Mouse (Mus musculus): ENCODE data around the gene Sox6. TPM values are rescaled to one million over a fixed set of nuclear protein-coding genes. Genes with fewer than 3 reads are reported as not detected.
"Not testable (repeated sequence)": the region's sequence is repeated elsewhere in the genome, so short reads cannot be mapped to it uniquely, and the experiment has no call there.

The Sox6 gene
- polyA plus RNA-seq, 1 experiment from 2014 or later, result 38.0 TPM

- ATAC-seq (ENCODE audit: low FRiP score), result no peak; the same call in 1 of the 2 replicates
- Histone ChIP-seq H3K4me1 (peaks cover 23% of the 10 kb centered on the region), H3K9me3 (replicated peaks) (no peaks in the 10 kb centered on the region), H3K36me3 (no peaks in the 10 kb centered on the region), H3K27ac (replicated peaks) (peak overlapping the region; percentile 58), H3K9ac (replicated peaks) (no peak overlapping the region), H3K27me3 (replicated peaks) (0 out of 2 replicates have a peak, but pooled peaks cover 2% of the 10 kb centered on the region), H3K4me3 (replicated peaks) (no peak overlapping the region), H3K4me2 (peak overlapping the region; percentile 11; the same call in 1 of the 2 replicates)
- 2% methylated on average over 8 of the region's 8 CpGs for WGBS
These were observed 413.6 kb downstream of the Sox6 start for GRCm38 (mm10) chr7:115624907-115625552.

- no peak for ATAC-seq (ENCODE audit: low FRiP score)
- 37% methylated on average over 5 of the region's 5 CpGs for WGBS
- no peaks in the 10 kb centered on the region for H3K9me3 ChIP-seq (replicated peaks)
- H3K27ac ChIP-seq (replicated peaks), result peak overlapping the region; percentile 54; the same call in 1 of the 2 replicates
- no peaks in the 10 kb centered on the region for H3K36me3 ChIP-seq
- H3K4me3 ChIP-seq (replicated peaks), result no peak overlapping the region
- H3K4me1 ChIP-seq, result peaks cover 23% of the 10 kb centered on the region
- H3K27me3 ChIP-seq (replicated peaks), result 0 out of 2 replicates have a peak, but pooled peaks cover 2% of the 10 kb centered on the region
- H3K9ac ChIP-seq (replicated peaks), result no peak overlapping the region
- H3K4me2 ChIP-seq, result 0 out of 2 replicates have a peak overlapping the region, but pooled peaks have one; percentile 11
These were observed 414.1 kb downstream of the Sox6 start for GRCm38 (mm10) chr7:115624451-115624850.

DNA sequence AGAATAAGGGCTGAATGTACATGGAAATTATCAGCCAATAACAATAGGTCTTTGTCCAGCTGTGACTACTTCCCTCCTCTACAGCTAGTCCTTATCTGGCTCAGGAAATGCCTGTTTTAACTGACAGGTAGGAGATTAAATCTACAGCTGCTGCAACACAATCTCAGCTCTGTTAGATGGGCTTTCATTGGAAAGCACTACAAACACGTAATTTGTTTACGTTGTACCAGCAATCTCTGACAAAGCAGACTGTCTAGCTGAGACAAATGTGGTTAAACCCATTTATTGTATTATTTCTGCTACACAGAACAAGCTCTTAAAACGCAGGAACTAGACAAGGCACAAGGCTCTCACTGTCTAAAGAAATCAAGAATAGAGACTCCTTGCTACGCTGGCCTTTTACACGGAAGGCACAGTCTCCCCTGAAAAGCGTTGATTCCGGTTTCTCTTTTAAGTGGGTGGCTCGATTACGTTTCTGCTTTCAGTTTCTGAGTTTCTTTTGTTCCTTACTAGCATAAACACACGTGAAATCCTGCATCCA is 422.8 kb downstream of the Sox6 start:
- peaks cover 5% of the 10 kb centered on the region for H3K4me1 ChIP-seq
- no peak overlapping the region for H3K9ac ChIP-seq (replicated peaks)
- H3K4me2 ChIP-seq, result peak overlapping the region; percentile 40
- peak overlapping the region; percentile 17 for H3K4me3 ChIP-seq (replicated peaks)
- H3K36me3 ChIP-seq, result no peaks in the 10 kb centered on the region
- H3K27me3 ChIP-seq (replicated peaks), result no peaks in the 10 kb centered on the region
- H3K27ac ChIP-seq (replicated peaks), result peak overlapping the region; percentile 65
- H3K9me3 ChIP-seq (replicated peaks), result no peaks in the 10 kb centered on the region
- ATAC-seq (ENCODE audit: low FRiP score), result no peak
- WGBS, result 11% methylated on average over 10 of the region's 10 CpGs

DNA sequence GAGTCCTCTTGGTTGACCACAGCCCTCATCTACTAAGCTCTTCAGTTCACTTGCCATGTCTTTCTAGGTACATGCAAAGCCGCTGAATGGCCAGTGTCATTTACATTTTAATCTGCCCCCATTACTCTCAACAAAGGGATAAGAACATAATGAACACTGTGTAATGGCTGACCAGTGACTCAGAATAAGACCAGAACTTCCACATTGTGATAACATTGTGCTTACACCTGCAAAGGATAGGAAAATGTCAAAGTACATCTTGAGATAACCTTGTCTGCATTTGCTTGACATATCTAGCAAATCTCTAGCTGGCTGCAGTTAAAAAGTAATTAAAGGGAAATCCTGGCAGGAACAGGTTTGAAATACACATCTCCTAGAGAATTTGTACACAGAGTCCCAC is 431.1 kb downstream of the Sox6 start:
- H3K4me1 ChIP-seq, result no peaks in the 10 kb centered on the region; the same call in 1 of the 2 replicates
- H3K27me3 ChIP-seq (replicated peaks), result no peaks in the 10 kb centered on the region
- no peak overlapping the region for H3K4me2 ChIP-seq
- no peak overlapping the region for H3K4me3 ChIP-seq (replicated peaks)
- H3K9ac ChIP-seq (replicated peaks), result no peak overlapping the region
- H3K9me3 ChIP-seq (replicated peaks), result no peaks in the 10 kb centered on the region
- WGBS, result 86% methylated on average over 1 of the region's 1 CpGs
- H3K27ac ChIP-seq (replicated peaks), result no peak overlapping the region
- no peak for ATAC-seq (ENCODE audit: low FRiP score)
- H3K36me3 ChIP-seq, result no peaks in the 10 kb centered on the region

- H3K4me1 ChIP-seq; H3K27ac ChIP-seq (replicated peaks); H3K4me2 ChIP-seq; H3K27me3 ChIP-seq (replicated peaks); H3K4me3 ChIP-seq (replicated peaks); H3K9me3 ChIP-seq (replicated peaks); H3K36me3 ChIP-seq; ATAC-seq (ENCODE audit: low FRiP score); H3K9ac ChIP-seq (replicated peaks): not testable (repeated sequence)
- 81% methylated on average over 3 of the region's 3 CpGs for whole genome bisulfite sequencing
These were observed 432.5 kb downstream of the Sox6 start for GRCm38 (mm10) chr7:115606125-115606524.

DNA sequence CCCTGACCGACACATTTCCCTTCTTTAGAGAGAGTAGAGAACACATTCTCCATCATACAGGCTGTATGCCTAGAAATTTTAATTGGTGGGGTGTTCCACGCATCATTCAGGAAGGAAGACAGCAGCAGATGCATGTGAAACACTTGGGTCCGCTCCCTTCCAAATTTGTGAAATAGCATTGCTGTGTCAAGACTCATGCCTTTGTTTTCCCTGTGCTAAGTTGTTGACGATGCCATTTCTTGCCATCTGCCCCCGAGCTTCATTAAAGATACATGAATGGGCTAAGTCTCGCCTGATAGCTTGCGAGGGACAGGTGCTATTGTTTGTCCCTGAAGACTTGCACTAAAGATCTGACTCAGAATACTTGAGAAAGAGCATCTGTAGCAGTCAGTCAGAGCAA is 433.7 kb downstream of the Sox6 start:
- H3K36me3 ChIP-seq, result no peaks in the 10 kb centered on the region
- no peak overlapping the region for H3K27ac ChIP-seq (replicated peaks)
- H3K4me2 ChIP-seq, result no peak overlapping the region
- H3K9ac ChIP-seq (replicated peaks), result no peak overlapping the region
- H3K9me3 ChIP-seq (replicated peaks), result no peaks in the 10 kb centered on the region
- 45% methylated on average over 7 of the region's 7 CpGs for WGBS
- ATAC-seq (ENCODE audit: low FRiP score), result no peak
- H3K4me1 ChIP-seq, result no peaks in the 10 kb centered on the region; the same call in 1 of the 2 replicates
- H3K4me3 ChIP-seq (replicated peaks), result no peak overlapping the region
- H3K27me3 ChIP-seq (replicated peaks), result no peaks in the 10 kb centered on the region

DNA sequence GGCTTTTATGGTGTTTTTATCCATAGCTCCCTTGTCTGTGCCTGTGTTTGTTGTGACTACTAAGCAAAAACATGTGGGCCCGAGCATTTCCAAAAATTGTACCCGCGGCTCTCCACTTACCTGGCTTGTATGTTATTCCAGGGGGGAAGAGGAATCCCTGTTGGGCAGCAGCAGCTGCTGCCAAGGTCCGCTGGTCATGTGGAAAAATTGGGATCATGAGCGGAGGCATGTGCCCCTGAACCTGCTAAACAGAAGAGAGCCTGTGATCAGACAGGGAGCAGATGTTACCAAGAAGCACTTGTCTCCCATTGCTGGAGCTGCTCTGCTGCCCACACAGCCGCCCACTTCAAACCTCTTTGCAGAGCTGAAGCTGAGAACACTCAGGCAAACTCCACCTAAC is 441.2 kb downstream of the Sox6 start:
- 64% methylated on average over 6 of the region's 6 CpGs for WGBS
- Histone ChIP-seq H3K27ac (replicated peaks) (no peak overlapping the region), H3K4me2 (no peak overlapping the region), H3K4me3 (replicated peaks) (no peak overlapping the region), H3K36me3 (no peaks in the 10 kb centered on the region), H3K27me3 (replicated peaks) (no peaks in the 10 kb centered on the region), H3K9ac (replicated peaks) (no peak overlapping the region), H3K4me1 (no peaks in the 10 kb centered on the region), H3K9me3 (replicated peaks) (no peaks in the 10 kb centered on the region)
- ATAC-seq (ENCODE audit: low FRiP score), result no peak

DNA sequence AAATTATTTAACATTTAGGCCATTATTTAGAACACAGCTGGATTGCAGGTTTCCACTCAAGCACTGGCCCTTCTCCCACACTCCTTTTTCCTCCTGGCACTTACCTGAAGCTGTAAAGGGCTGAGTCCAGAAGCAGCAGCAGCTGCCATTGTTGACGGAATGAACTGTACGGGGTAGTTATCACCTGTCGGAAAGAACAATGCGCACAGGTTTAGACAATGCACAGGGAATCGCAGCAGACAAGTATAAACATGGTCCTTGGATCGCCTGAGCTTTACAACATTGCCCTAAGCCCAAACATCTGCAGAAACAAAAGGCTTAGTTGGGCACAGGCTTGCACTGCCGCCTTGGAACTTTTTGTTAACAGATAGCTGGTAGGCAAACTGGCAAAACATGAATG is 458.1 kb downstream of the Sox6 start:
- no peak overlapping the region for H3K4me2 ChIP-seq
- H3K4me3 ChIP-seq (replicated peaks), result no peak overlapping the region
- WGBS, result 77% methylated on average over 7 of the region's 7 CpGs
- H3K27ac ChIP-seq (replicated peaks), result no peak overlapping the region
- no peaks in the 10 kb centered on the region for H3K27me3 ChIP-seq (replicated peaks)
- no peaks in the 10 kb centered on the region for H3K9me3 ChIP-seq (replicated peaks)
- H3K4me1 ChIP-seq, result no peaks in the 10 kb centered on the region
- no peak overlapping the region for H3K9ac ChIP-seq (replicated peaks)
- H3K36me3 ChIP-seq, result no peaks in the 10 kb centered on the region
- no peak for ATAC-seq (ENCODE audit: low FRiP score)

DNA sequence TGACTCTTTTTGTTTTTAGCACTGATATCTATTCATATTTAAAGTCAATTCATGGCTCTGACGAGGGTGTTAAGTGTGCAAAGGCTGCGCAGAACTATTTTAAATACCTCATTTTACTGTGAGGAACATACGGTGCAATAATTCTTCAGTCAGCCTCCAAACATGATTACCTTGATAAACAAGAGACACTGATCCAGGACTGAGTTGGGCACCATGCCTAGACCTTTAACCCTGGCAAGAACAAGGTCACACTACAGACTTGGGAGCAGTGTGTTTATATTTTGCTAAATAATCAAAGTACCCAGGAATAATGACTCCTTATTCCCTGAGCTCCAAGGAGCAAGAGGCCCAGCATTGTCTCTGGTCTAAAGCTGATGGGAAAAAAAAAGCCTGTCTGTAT is 458.8 kb downstream of the Sox6 start:
- H3K36me3 ChIP-seq, result no peaks in the 10 kb centered on the region
- H3K27me3 ChIP-seq (replicated peaks), result no peaks in the 10 kb centered on the region
- no peak for ATAC-seq (ENCODE audit: low FRiP score)
- no peaks in the 10 kb centered on the region for H3K9me3 ChIP-seq (replicated peaks)
- H3K4me2 ChIP-seq, result no peak overlapping the region
- WGBS, result 90% methylated on average over 3 of the region's 3 CpGs
- no peak overlapping the region for H3K9ac ChIP-seq (replicated peaks)
- no peak overlapping the region for H3K27ac ChIP-seq (replicated peaks)
- no peaks in the 10 kb centered on the region for H3K4me1 ChIP-seq
- H3K4me3 ChIP-seq (replicated peaks), result no peak overlapping the region

DNA sequence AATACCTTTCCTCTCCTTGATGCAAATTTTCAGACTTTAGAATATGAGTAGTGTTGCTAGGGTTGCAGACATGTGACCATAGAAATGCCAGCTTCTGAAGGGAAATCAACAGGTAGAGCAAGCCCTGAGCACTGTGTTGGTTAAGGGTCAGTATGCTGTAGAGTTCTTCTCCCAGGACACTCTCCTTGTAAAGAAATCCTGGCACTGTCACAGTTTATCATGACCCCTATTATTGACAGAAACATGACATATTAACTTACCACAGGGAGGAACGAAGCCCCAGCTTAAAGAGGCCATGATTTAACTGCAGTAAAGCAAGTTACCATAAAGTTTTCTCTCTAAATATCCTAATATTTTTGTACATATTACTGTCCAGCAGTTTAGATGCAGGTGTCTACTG is 462.2 kb downstream of the Sox6 start:
- WGBS, result 83% methylated on average over 1 of the region's 1 CpGs
- H3K36me3 ChIP-seq, result no peaks in the 10 kb centered on the region
- no peak overlapping the region for H3K4me2 ChIP-seq
- H3K4me1 ChIP-seq, result no peaks in the 10 kb centered on the region
- H3K9me3 ChIP-seq (replicated peaks), result no peaks in the 10 kb centered on the region
- H3K4me3 ChIP-seq (replicated peaks), result no peak overlapping the region
- no peak overlapping the region for H3K9ac ChIP-seq (replicated peaks)
- H3K27me3 ChIP-seq (replicated peaks), result no peaks in the 10 kb centered on the region
- H3K27ac ChIP-seq (replicated peaks), result no peak overlapping the region
- ATAC-seq (ENCODE audit: low FRiP score), result no peak

DNA sequence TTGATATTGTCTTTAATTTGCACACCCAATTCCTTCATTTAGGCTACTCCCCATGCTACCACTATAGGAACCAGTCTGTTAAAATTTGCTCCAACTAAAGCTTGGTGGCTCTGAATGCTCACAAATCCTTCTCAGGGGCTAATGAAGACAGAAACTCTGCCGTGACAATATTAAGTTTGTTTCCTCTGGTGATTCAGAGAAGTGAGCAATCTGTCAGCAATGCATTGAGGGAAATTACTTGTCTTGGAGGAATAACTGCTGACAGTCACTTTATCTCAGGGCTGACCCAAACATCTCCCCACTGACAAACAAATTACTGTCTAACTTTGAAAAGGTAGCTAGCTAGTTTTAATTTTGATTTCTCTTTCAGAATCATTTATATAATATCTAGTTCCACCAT is 463.8 kb downstream of the Sox6 start:
- 31% methylated on average over 1 of the region's 1 CpGs for WGBS
- H3K4me1 ChIP-seq, result no peaks in the 10 kb centered on the region
- H3K9me3 ChIP-seq (replicated peaks), result no peaks in the 10 kb centered on the region
- H3K27me3 ChIP-seq (replicated peaks), result no peaks in the 10 kb centered on the region
- H3K36me3 ChIP-seq, result no peaks in the 10 kb centered on the region
- no peak for ATAC-seq (ENCODE audit: low FRiP score)
- H3K9ac ChIP-seq (replicated peaks), result no peak overlapping the region
- H3K4me2 ChIP-seq, result no peak overlapping the region
- H3K27ac ChIP-seq (replicated peaks), result no peak overlapping the region
- no peak overlapping the region for H3K4me3 ChIP-seq (replicated peaks)

DNA sequence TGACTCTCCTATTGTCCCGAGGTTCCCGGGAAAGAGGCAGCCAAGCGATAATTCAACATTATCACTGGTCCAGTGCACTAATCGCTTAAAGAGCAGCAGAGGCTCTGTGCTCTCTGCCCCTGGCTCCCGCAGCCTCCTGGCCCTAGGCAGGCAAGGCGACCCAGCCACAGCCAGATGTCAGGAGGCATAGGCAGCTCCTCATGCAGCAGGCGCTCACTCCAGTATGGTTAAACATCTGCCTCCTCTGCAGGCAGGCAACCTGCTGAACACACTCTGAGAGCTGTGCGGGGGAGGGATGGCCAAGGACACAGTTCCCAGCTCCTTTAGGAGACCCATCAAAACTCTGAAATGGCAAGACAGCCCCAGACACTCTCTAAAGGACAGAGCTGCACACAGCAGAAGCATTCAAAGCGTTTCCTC is 469.8 kb downstream of the Sox6 start:
- Histone ChIP-seq H3K27ac (replicated peaks) (peak overlapping the region; percentile 51; the same call in 1 of the 2 replicates), H3K36me3 (no peaks in the 10 kb centered on the region), H3K4me2 (peak overlapping the region; percentile 56), H3K4me3 (replicated peaks) (peak overlapping the region; percentile 22), H3K27me3 (replicated peaks) (peaks cover 5% of the 10 kb centered on the region; the same call in 1 of the 2 replicates), H3K9me3 (replicated peaks) (no peaks in the 10 kb centered on the region), H3K9ac (replicated peaks) (peak overlapping the region; percentile 34; the same call in 1 of the 2 replicates), H3K4me1 (peaks cover 31% of the 10 kb centered on the region)
- 4% methylated on average over 9 of the region's 9 CpGs for WGBS
- peak; percentile 83; the same call in 1 of the 2 replicates for ATAC-seq (ENCODE audit: low FRiP score)

Measured in neural tube, embryonic 15.5 days (tissue).